Mouse (Mus musculus) thymus, postnatal 36 days (tissue): ENCODE results near the gene Spats2l.

Source experiments
- DNase-seq, 2 experiments: peaks; one replicate each; pipeline ENCODE4 v3.0.0; 2022; ENCODE audit warnings: mixed read lengths in 2 of 2

Gene Spats2l

DNA sequence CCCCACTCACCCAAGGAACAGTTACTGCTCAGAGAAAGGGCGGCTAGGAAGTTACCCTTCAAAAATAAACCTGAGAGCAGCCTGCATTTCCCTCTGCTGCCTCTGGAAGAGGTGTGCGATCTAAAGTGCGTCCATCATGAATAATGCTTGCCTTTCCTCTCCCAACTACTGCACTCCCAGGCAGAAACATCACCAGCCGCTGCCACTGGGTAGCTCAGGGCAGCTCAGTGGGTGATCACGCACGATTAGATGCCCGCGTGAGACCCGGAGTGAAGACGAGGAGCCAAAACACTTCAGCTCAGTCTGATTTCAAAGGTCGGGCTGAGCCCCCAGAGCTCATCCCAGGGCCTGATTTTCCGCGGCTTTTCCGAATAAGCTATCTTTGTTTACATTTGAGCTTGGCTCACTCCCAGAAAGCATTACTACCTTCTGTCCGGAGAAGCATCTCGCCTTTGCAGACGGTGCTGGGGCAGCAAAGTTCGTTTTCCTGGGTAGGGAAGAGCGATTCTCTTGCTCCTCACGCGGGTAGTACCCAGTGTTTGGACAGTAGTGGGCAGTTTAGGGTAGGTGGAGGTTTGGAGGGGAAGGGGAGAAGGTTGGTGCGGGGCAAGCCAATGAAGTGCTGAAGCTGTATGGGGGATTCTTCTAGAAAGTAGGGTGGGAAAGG is at the start of gene Spats2l:
TSS of gene Spats2l (plus strand) at position 162 of the 667 bp plus-strand sequence.
- peak; percentile 5 to 11 for DNase-seq

- no peak for DNase-seq
Measured at GRCm38 (mm10) chr1:57725268-57725667, 48.7 kb upstream of the Spats2l start.

DNA sequence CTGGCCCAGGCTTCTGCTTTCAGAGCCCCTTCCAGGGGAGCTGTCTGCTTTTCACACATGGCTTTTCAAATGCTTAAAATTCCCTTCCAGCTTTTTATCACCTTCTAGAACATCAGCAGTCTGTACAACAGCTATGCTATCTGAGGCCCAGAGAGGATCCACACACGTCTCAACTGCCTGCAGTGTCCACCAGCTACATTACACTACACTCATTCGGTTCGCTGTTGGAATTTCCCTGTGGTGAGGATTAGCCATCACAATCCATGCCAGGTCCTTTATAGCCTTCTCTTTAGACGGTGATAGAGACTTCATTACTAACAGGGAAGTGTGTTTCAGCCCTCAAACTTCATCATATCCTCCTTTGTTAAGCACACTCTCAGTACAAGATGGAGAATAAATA is 38.1 kb upstream of the Spats2l start:
- no peak for DNase-seq

- no peak for DNase-seq
Measured at GRCm38 (mm10) chr1:57741740-57742139, 32.2 kb upstream of the Spats2l start.

GRCm38 (mm10) chr1:57742266-57742665 is 31.7 kb upstream of the Spats2l start:
- no peak for DNase-seq

DNA sequence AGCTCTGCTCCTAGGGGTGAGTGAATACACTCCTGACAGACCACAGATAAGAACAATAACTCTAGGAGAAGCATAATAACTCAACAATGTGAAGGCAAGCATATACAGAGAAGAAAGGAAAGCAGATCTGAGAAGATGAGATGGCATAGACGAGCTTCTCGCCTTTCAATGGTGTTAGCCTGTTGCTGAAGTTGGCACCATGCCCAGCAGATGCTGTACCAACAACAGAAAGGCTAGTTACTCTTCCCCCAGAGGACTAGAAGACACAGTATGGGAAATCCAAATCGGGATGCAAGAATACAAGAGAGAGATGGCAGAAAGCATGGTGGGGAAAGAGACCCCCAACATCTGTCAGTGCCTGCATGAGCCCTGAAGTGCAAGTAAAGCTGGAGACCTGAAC is 22.2 kb upstream of the Spats2l start:
- DNase-seq = no peak

DNA sequence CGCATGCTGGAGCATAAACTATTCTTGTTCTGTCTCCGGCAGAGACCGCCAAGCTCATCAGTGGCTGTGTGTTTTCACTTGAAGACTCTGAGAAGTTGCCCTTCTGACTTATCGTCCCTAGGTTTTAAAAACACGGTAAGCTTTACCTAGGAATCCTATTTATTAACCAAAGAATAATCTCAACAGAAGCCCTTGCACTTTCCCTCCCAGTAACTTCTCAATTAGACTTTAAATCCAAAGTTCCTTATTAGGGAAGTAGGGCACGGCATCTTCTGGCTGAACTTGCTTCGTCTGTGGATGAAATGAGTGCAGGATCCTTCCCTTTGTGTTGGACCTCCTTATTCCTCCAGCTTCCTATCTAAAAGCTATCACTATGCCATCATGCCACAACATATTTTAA is 7.6 kb upstream of the Spats2l start:
- DNase-seq = no peak

- DNase-seq = no peak
Measured at GRCm38 (mm10) chr1:57773326-57773725, 636 bp upstream of the Spats2l start.

- peak; percentile 70 to 75 for DNase-seq
Measured at GRCm38 (mm10) chr1:57774668-57775495, 920 bp downstream of the Spats2l start.

GRCm38 (mm10) chr1:57775496-57775790 is 1.5 kb downstream of the Spats2l start:
- DNase-seq = no peak

DNA sequence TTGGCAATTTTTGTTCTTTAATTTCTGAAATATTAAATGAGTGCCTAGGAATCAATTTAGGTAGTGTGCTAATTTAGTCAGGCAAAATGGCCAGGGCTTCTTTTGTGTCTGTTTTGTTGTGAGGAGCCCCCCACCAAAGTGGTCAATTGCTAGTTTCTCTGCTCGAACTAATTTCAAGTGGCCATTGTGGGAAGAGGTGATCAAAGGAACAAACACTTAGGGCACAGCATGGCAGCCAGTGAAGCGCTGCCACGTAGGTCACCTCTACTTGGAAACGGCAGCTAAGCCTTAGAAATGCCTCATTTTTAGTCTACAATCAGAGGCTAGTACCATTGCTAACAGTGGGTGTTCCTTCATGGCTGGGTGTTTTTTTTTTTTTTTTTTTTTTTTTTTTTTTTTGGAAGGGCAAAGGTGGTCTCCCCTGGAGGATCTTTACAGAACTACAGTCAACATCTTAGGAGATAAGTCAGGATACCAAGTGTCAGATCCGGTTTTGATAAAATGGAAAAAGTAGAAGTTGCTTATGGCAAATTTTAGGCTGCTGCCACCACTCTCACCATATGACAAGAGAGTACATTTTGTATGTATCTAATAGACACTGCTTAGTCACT is 2.8 kb downstream of the Spats2l start:
- DNase-seq = no peak

- no peak for DNase-seq
Measured at GRCm38 (mm10) chr1:57784300-57784699, 10.3 kb downstream of the Spats2l start.

- DNase-seq = no peak
Measured at GRCm38 (mm10) chr1:57789831-57790230, 15.9 kb downstream of the Spats2l start.

- no peak for DNase-seq
Measured at GRCm38 (mm10) chr1:57792212-57792611, 18.2 kb downstream of the Spats2l start.

- no peak for DNase-seq
Measured at GRCm38 (mm10) chr1:57795838-57796237, 21.9 kb downstream of the Spats2l start.

DNA sequence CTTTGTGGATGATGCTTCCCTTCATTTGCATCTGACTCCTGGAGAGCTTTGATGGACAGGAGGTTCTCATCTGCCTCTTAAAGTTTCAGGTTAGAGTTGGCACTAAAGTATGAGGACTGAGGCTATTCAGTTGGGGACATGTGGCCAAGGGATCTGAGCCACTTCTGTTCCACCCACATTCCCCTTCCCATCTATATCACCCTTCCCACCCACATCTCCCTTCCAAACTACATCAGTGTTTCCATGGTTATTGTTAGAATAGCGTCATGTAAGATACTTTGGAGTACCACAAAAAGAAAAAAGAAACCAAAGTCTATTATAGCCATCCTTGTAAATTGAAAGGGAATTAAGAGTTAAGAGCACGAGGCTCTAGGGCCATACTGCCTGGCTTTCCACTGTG is 25.4 kb downstream of the Spats2l start:
- DNase-seq = no peak

GRCm38 (mm10) chr1:57800846-57801245 is 26.9 kb downstream of the Spats2l start:
- DNase-seq = no peak

DNA sequence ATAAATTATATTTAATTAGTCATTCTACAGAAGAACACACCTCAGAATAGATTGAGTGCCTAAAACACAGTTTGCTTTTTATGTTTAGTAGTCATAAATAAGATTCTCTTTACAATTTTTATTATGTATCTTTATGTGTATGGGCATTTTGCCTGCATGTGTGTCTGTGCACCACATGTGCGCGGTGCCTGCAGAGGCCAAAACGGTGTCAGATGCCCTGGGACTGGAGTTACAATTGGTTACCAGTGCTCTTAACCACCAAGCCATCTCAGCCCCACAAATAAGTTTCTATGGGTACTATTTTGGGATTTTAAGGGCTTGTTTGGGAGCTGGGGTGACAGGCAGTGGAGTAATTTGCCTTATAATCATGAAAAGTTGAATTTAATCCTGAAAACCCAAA is 32.2 kb downstream of the Spats2l start:
- no peak for DNase-seq

GRCm38 (mm10) chr1:57807882-57808281 is 33.9 kb downstream of the Spats2l start:
- DNase-seq = no peak

- DNase-seq = no peak
Measured at GRCm38 (mm10) chr1:57810221-57810620, 36.3 kb downstream of the Spats2l start.

DNA sequence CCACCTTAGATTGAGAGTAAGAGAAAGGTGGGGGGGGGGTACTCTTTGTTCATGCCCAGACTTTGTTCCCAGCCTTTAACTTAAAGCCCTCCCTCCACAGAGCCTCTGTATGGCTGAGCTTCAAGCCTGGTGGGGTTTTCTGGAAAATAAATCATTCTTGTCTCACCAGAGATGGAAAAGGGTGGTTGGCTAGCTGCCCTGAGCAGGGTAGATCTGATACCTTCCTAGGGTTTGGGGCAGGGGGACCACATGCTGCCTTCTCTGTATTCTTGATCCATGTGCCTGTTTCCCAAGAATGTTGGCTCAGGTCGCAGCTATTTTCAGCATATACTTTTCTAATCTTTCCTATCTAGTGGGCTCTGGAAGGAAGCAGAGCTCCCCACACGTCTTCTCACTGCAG is 43.1 kb downstream of the Spats2l start:
- DNase-seq = no peak

GRCm38 (mm10) chr1:57820428-57820997 is 46.6 kb downstream of the Spats2l start:
- no peak for DNase-seq

DNA sequence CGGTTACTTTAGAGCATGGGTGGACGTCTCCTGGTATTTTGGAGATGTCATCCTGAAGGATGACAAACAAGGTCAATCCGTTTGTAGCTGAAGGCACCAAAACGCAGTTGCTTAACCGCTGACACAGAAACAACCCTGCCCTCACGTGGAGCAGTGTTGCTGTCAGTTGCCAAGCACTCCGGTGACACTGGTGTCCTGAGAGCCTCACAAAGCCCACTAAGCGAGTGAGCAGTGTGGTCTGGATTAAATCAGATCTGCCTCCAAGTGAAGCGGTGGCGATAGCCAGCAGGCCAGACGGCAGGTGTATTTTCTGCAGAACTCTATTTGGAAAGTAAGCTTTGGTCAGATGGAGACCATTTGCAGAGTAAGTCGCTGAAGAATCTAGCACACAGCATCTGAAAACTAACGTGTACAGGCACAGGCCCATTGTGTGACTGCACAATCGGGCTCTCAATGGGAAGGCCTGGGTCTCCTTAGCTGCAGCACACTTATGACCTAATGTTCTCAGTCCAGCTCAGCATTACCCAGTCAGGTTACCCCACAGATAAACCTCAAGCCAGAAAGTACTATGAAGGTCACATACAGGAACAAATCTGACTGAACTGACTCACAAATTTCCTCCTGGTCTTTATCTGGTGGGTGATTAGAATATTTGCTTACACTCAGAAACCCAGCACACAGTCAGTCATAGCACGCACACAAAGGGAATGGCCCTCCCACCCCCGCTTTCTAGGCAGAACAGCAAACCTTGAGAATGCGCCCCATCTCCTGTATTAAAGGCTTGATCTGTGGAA is 51.2 kb downstream of the Spats2l start:
- no peak for DNase-seq
